Mouse (Mus musculus): ENCODE measurements at regions not wholly inside any gene's neighbourhood (a gene's known extent, or its start where the extent isn't known, plus 50 kb on each side); places are given as distances from the start of the nearest gene placed in this dataset.

- H3K27ac ChIP-seq (ENCODE audit: insufficient read depth, low read depth, low read length): no peak overlapping the region
- H3K27me3 ChIP-seq (ENCODE audit: control insufficient read depth, insufficient read depth, low read length): no peaks in the 10 kb centered on the region
- WGBS: 52% methylated on average over 8 of the region's 8 CpGs
These were observed 108.4 kb downstream of the Edn3 start for GRCm38 (mm10) chr2:174868743-174869369.

GRCm38 (mm10) chr2:174870284-174870683, 109.9 kb downstream of the Edn3 start:
- WGBS: 75% methylated on average over 5 of the region's 5 CpGs
- no peaks in the 10 kb centered on the region for H3K36me3 ChIP-seq (ENCODE audit: control insufficient read depth, insufficient read depth, low read length)
- no peaks in the 10 kb centered on the region for H3K27me3 ChIP-seq (ENCODE audit: control insufficient read depth, insufficient read depth, low read length)
- TF ChIP-seq POLR2A (IDR thresholded peaks at IDR 0.05; ENCODE audit: low read depth, low read length): no peak
- peak; percentile 42; the same call in 1 of the 2 replicates for TF ChIP-seq CTCF (IDR thresholded peaks at IDR 0.05; ENCODE audit: extremely low read depth, insufficient read length, insufficient replicate concordance, low read depth, low read length)
- no peaks in the 10 kb centered on the region for H3K4me1 ChIP-seq (ENCODE audit: control insufficient read depth, insufficient read depth, insufficient read length, low read length)
- no peak overlapping the region for H3K4me3 ChIP-seq (ENCODE audit: low read depth, low read length)
- no peak overlapping the region for H3K27ac ChIP-seq (ENCODE audit: insufficient read depth, low read depth, low read length)

More at GRCm38 (mm10) chr2:174868743-174869369, 108.4 kb downstream of the Edn3 start:
- Histone ChIP-seq H3K36me3 (ENCODE audit: control insufficient read depth, insufficient read depth, low read length) (no peaks in the 10 kb centered on the region), H3K4me3 (ENCODE audit: low read depth, low read length) (no peak overlapping the region), H3K4me1 (ENCODE audit: control insufficient read depth, insufficient read depth, insufficient read length, low read length) (no peaks in the 10 kb centered on the region)
- TF ChIP-seq CTCF (IDR thresholded peaks at IDR 0.05; ENCODE audit: extremely low read depth, insufficient read length, insufficient replicate concordance, low read depth, low read length) (no peak), POLR2A (IDR thresholded peaks at IDR 0.05; ENCODE audit: low read depth, low read length) (no peak)

GRCm38 (mm10) chr2:174871225-174871624, 110.8 kb downstream of the Edn3 start:
- Histone ChIP-seq H3K27me3 (ENCODE audit: control insufficient read depth, insufficient read depth, low read length) (no peaks in the 10 kb centered on the region), H3K4me1 (ENCODE audit: control insufficient read depth, insufficient read depth, insufficient read length, low read length) (no peaks in the 10 kb centered on the region), H3K36me3 (ENCODE audit: control insufficient read depth, insufficient read depth, low read length) (no peaks in the 10 kb centered on the region), H3K27ac (ENCODE audit: insufficient read depth, low read depth, low read length) (no peak overlapping the region), H3K4me3 (ENCODE audit: low read depth, low read length) (no peak overlapping the region)
- no peak for TF ChIP-seq POLR2A (IDR thresholded peaks at IDR 0.05; ENCODE audit: low read depth, low read length)
- TF ChIP-seq CTCF (IDR thresholded peaks at IDR 0.05; ENCODE audit: extremely low read depth, insufficient read length, insufficient replicate concordance, low read depth, low read length): no peak
- 65% methylated on average over 10 of the region's 10 CpGs for WGBS

- H3K4me3 ChIP-seq (ENCODE audit: low read depth, low read length): no peak overlapping the region
- no peaks in the 10 kb centered on the region for H3K36me3 ChIP-seq (ENCODE audit: control insufficient read depth, insufficient read depth, low read length)
- WGBS: 74% methylated on average over 3 of the region's 3 CpGs
- H3K27ac ChIP-seq (ENCODE audit: insufficient read depth, low read depth, low read length): no peak overlapping the region
- no peaks in the 10 kb centered on the region for H3K4me1 ChIP-seq (ENCODE audit: control insufficient read depth, insufficient read depth, insufficient read length, low read length)
- TF ChIP-seq CTCF (IDR thresholded peaks at IDR 0.05; ENCODE audit: extremely low read depth, insufficient read length, insufficient replicate concordance, low read depth, low read length) (no peak), POLR2A (IDR thresholded peaks at IDR 0.05; ENCODE audit: low read depth, low read length) (no peak)
- no peaks in the 10 kb centered on the region for H3K27me3 ChIP-seq (ENCODE audit: control insufficient read depth, insufficient read depth, low read length)
These were observed 111.4 kb downstream of the Edn3 start for GRCm38 (mm10) chr2:174871844-174872243.

DNA sequence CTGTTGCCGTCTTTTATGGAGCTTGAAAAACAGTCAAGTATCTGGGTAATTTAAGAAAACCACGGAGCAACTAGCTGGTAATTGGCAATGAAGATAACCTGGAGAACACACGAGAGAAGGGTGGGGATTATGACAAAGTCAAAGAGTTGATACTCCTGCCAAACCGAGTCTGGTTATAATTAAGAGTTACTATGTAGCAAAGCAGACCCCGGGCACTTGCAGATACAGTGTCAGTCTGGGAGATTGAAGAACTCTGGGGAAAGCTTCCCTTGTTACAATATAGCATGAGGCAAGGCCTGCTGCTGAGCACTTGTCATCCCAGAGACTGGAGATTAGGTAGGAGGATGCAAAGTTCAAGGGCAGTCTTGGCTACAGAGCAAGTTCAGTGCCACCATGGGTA, 116.5 kb downstream of the Edn3 start:
- Histone ChIP-seq H3K27me3 (ENCODE audit: control insufficient read depth, insufficient read depth, low read length) (no peaks in the 10 kb centered on the region), H3K36me3 (ENCODE audit: control insufficient read depth, insufficient read depth, low read length) (no peaks in the 10 kb centered on the region), H3K4me1 (ENCODE audit: control insufficient read depth, insufficient read depth, insufficient read length, low read length) (no peaks in the 10 kb centered on the region), H3K4me3 (ENCODE audit: low read depth, low read length) (no peak overlapping the region), H3K27ac (ENCODE audit: insufficient read depth, low read depth, low read length) (no peak overlapping the region)
- 51% methylated on average over 5 of the region's 5 CpGs for WGBS
- no peak for TF ChIP-seq POLR2A (IDR thresholded peaks at IDR 0.05; ENCODE audit: low read depth, low read length)
- no peak for TF ChIP-seq CTCF (IDR thresholded peaks at IDR 0.05; ENCODE audit: extremely low read depth, insufficient read length, insufficient replicate concordance, low read depth, low read length)

DNA sequence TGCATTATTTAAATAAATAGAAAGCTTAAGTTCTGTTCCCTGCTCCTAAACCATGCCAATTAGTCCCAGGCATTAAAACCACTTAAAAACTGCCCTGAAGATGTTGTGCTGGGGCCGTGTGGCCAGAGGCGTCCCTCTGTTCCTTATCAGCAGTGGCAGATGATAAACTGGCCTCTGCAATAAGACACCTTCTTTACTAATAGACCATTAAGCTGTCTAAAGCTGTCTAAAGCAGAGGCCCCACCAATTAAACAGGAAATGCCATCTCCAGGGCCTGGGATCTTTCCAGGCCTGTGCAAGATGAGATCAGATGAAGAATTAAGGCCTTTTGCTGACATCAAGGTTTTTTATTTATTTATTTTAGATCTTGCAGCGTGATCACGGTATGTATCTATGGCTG, 118.6 kb downstream of the Edn3 start:
- Histone ChIP-seq H3K27me3 (ENCODE audit: control insufficient read depth, insufficient read depth, low read length) (no peaks in the 10 kb centered on the region), H3K4me3 (ENCODE audit: low read depth, low read length) (no peak overlapping the region), H3K4me1 (ENCODE audit: control insufficient read depth, insufficient read depth, insufficient read length, low read length) (no peaks in the 10 kb centered on the region), H3K36me3 (ENCODE audit: control insufficient read depth, insufficient read depth, low read length) (no peaks in the 10 kb centered on the region), H3K27ac (ENCODE audit: insufficient read depth, low read depth, low read length) (no peak overlapping the region)
- no peak for TF ChIP-seq POLR2A (IDR thresholded peaks at IDR 0.05; ENCODE audit: low read depth, low read length)
- TF ChIP-seq CTCF (IDR thresholded peaks at IDR 0.05; ENCODE audit: extremely low read depth, insufficient read length, insufficient replicate concordance, low read depth, low read length): no peak
- 50% methylated on average over 4 of the region's 4 CpGs for WGBS

DNA sequence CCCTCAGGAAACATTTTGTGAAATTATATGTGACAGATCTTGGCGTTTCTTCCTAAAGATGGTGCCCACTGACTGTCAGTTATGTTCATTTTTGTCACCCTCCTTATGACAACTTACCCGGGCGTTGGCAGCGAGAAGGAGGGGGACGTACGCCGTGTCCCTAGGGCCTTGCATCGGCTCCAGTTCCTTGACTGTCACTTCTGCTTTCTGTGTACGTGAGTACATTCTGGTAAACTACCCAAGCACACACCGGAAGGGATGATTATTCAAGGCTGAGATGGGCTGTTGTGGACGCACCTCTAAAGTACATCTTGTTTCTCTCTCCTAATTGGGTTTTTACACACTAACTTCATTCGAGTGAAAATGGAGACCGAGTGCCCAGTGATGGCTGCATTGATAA, 120.2 kb downstream of the Edn3 start:
- Histone ChIP-seq H3K4me1 (ENCODE audit: control insufficient read depth, insufficient read depth, insufficient read length, low read length) (no peaks in the 10 kb centered on the region), H3K4me3 (ENCODE audit: low read depth, low read length) (no peak overlapping the region), H3K36me3 (ENCODE audit: control insufficient read depth, insufficient read depth, low read length) (no peaks in the 10 kb centered on the region), H3K27me3 (ENCODE audit: control insufficient read depth, insufficient read depth, low read length) (no peaks in the 10 kb centered on the region), H3K27ac (ENCODE audit: insufficient read depth, low read depth, low read length) (no peak overlapping the region)
- TF ChIP-seq CTCF (IDR thresholded peaks at IDR 0.05; ENCODE audit: extremely low read depth, insufficient read length, insufficient replicate concordance, low read depth, low read length) (no peak), POLR2A (IDR thresholded peaks at IDR 0.05; ENCODE audit: low read depth, low read length) (no peak)
- WGBS: 76% methylated on average over 13 of the region's 13 CpGs
